Mouse (Mus musculus): ENCODE measurements at regions not wholly inside any gene's neighbourhood (a gene's known extent, or its start where the extent isn't known, plus 50 kb on each side); places are given as distances from the start of the nearest gene placed in this dataset.
A peak's percentile ranks its signal among the peaks of the same experiment; 100 is the strongest.

DNA sequence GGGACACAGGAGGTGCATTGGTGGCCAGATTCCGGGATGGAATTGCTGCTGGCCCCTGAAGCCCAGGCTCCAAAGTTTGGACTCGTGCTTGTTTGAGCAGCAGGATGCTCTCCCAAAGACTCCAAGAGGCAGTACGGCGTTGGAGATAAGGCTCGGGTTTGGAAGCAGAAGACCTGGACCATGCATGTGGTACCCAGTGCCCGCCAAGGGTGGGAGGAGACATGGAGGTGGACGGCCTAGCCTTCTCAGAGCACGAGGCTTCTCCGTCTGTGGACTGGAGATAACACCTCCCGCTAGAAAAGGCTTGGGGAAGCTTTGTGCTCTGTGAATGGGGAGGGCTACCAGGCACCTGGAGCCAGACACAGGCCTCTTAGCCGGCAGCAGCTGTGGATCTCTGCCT lies 271.7 kb downstream of the Rps6kc1 start:
- DNase-seq = no peak

DNA sequence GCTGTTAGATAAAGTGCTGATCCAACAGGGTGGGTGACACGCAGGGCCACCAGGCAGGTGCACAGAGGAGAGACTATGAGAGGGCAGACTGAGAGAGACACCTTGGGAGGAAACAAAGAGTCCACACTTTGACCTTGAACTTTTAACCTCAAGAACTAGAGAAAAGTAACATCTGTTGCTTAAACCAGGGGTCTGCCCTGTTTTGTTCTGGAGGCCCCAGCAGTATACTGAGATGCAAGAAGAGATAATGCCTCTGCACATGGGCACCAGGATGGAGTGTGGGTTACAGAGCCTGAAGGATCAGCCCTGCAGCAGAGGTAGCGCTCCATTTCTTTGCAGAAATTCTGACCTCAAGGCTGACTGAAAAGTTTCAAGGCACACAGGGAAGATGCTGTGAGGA lies 276.6 kb downstream of the Rps6kc1 start:
- DNase-seq = no peak

DNA sequence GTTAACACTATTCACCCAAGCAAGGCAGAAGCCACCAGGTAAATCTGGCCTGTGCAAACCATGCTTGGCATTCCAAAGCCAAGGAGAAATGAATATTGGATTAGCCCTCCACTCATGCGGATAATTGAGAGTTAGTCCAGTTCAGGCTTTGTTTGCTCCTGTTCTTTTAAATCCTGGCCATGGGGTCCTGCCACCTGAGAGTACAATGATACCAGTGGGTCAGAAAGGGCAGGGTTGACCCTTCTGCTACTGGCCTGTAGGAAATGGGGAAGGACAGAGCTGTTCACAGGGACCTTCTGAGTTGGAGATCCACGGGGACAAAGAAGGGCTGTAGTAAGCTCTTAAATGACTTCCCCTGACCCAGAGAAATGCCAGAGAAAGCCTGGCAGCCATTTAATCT lies 279.9 kb downstream of the Rps6kc1 start:
- no peak for DNase-seq

DNA sequence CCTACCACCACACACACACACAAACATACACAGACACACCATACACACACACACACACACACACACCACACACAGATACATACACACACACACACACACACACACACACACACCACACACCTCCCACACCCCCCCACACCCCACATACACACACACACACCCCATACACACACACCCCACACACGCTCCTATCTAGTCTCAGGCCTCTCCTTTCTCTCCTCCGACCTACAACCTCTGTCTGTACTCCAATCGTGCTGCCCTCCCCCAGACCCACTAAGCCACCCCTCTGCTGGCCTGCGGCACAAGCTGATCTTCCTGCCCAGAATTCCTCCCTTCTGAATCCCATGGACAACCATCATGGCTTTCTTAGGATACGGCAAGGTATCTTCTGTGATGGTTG lies 281.4 kb downstream of the Rps6kc1 start:
- DNase-seq = no peak

DNA sequence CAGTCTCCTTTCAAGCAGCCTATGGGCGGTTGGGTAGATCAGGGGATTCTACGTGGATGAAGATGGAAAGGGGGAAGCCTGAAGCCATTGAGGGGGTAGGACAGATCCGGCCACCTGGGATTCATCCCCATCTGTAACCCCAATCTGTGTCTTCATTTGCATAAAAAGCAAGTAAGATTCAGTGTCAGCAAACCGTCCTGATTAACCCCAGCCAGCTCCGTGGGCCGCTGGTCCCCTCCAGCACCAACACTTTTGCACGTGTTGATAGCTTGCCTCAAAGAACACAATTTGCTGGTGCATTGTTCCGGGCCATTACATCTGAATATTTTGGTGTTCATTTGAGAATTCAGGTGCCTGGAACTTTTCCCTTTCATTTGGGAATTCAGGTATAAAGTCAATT lies 287.7 kb downstream of the Rps6kc1 start:
- DNase-seq = no peak

DNA sequence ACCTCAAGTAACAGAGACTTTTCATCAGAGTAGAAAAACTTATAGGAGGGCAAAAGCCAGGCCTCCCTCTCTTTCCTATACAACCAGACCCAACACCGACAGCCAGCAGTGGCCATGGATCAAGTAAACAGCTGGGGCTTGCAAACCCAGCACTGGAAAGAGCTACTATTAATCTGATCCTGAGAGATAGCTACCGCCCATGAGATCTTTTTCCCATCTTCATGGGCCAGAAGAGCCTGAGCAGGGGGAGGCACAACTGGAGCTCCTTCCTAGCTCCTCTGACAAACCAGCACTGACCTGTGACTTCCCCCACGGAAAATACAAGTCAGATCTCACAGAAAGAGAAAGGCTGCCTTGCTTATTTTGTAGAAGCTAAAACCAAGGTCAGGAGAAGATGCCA lies 311.1 kb downstream of the Rps6kc1 start:
- no peak for DNase-seq

DNA sequence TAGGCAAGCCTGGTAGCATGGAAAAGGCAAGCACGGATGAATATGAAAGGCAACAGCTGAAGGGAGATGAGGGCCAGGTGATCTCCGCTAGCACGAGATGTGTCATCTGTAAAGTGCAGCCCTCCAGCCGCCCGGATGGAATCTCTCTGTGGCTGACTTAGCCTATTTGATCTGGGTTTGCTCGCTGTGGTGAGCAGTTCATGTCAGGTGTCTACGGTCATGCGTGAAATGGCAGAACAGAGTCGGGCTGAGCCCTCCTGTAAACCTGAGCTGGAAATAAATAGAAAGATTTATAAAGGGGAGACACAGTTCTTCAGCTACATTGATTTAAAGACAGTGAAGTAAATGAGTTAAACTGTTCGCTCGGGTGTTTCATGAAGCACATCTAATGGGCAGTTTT lies 311.9 kb downstream of the Rps6kc1 start:
- DNase-seq = no peak

DNA sequence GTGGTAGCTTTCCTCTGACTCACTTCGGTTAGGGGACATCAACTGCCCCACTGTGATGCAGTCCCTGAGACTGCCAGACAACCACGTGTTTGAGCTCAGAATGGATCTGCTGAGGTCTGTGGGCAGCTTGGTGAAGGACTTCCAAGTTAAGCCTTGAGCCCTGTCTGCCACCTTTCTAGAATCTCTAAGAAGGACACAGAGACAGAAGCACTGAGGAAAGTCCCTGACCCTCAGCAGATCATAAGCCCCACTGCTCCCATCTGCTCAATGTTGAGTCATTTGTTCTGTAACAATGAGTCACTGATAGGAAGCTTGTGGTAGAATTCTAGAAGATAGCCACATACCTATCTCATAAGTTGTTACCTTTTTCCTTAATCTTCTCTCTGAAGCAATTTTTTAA lies 315.4 kb downstream of the Rps6kc1 start:
- DNase-seq = no peak

DNA sequence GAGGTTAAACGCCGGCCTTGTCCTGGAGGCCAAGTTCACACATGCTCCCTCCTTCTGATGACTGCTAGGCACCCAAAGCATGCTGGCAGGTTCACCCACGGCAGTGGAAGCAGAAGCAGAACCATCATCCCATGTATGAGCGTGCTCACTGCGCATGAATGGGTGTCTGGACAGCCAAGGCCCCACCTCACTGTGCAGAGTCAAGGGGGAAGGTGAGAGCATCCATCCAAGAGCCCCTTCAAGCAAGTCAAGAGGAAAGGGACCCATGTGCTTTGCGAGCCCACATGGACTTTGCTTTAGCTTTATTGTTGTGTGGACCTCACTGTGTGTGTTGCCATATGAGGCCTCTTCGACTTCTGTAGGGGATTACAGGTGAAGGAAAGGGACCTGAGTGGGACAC lies 319.9 kb downstream of the Rps6kc1 start:
- DNase-seq = no peak

DNA sequence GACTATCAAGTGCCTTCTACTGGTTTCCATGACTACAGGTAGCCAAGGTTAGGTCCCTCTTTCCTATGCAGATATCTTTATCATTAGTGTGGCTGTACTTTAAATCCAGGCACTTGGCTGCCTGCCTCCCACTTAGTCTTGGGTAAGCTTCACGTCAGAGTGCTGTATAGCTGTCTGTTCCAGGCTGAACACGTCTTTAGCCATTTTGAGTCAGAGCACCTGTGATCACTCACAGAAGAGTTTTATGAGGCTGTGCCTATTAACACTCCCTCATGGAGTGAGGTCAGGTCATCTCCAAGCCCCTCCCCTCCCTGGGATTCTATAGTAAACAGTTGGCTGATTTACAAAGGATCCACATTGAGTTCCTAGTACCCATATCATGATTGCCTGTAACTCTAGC lies 322.0 kb downstream of the Rps6kc1 start:
- DNase-seq = no peak

DNA sequence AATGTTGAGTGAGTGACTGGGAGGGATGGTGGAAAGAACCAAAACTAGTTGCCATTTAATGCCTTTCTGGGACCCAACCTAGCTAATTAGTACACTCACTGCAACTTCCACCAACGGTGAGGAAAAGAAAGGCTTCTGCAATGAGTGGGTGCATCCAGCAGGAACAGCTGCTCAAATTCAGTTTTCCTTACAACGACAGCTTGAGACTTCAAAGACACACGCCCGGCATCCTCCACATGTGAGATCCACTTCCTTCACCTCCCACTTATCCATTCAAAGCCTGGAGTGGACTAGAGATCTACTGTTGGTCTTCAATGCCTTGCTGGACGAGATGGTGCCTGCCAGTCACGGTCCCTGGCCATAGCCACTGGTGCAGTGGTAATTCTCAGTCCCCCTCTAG lies 328.3 kb downstream of the Rps6kc1 start:
- no peak for DNase-seq

DNA sequence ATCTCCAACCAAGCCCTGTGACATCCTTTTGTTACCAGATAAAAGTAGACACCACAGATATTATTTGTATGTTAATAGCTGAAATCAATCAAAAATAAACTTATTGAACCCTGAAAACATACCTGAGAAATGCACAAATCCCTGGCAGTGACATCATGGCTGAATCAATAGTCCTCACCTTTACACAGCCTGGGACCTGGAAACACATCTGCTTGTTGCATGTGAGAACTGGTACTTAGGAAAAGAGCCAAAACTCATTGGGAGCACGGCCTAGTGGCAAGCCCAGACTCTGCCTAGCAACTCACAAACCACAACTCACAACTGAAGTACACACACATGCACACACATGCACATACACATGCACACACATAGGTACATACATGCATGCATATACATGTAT lies 330.9 kb downstream of the Rps6kc1 start:
- no peak for DNase-seq

DNA sequence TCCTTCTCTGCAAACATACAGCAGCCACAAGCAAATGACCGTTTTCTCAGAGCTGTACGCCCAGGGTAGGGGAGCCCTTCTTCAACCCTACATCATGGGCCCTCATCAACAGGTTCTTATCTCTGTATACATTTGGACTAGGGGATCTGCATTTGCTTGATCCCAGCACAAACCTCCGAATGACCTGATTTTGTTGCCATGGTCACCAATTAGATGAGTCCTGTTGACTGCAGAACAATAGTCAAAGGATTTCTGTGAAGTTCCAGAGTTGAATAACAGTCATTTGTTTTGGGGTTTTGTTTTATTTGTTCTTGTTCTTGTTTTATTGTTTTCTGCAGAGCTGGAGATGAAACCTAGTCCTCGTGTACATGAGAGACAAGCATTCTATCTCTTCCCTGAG lies 340.6 kb downstream of the Rps6kc1 start:
- DNase-seq = no peak

DNA sequence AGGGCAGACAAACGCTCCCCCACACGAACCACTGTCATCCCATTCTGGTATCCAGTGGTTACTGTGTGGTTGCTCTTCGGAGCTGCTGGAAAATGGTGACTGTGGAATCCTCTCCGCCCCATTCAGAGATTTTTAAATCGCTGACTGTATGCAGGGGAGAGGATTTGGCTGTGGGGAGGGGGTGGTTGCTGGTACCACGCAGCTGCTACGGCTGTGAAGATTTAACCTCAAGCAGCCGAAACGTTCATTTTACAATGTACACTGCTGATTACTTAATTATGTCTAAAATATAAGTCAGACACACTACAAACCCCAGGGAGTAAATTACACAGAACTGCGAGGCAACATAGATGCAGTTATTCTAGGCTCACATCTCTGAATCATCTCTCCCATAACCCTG lies 341.0 kb downstream of the Rps6kc1 start:
- DNase-seq = no peak

DNA sequence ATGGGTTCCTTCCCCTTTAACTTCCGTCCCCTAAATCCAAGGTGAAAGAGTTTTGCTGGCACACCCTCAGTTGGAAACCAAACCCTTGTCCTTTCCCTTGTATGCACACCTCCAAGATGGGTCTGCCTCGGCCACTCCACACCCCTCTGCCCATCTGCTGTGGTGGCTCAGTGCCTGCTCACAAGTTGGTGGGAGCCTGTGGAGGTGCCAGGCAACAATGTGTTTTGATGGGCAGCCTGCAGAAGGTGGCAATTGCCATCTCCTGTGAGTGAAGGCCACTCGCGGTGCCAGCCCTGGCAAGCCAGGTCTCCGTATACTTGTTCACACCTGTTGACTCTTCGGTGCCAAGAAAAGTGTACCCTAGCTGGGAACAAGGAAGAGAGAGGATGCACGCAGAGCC lies 344.8 kb downstream of the Rps6kc1 start:
- DNase-seq = peak; percentile 77 to 79

DNA sequence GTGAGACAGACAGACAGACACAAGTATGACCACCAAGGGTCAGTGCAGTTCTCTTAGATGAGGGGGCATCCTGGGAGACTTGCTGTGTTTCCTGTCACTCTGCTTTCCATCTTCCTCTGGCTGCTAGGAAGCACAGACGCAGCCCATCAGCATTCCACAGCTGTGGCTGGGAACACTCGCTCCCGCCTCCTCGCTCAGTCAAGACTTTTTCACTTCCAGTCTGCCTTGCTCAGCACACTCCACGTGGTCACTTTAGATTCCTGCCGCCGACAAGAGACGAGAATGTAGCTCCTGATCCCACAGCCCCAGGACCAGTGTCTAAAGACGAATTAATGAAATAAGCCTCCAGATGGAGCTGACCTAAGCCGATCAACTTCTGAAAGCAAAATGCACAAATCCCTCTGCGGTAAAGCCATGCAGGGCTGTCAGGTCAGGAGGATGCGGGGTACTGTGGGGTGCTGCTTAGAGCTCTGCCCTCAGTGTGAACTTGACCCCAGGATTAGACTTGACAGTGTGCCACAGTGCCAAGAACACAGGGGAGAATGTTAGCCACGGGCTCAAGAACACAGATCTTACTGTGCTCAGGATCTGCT lies 348.6 kb downstream of the Rps6kc1 start:
- no peak for DNase-seq

DNA sequence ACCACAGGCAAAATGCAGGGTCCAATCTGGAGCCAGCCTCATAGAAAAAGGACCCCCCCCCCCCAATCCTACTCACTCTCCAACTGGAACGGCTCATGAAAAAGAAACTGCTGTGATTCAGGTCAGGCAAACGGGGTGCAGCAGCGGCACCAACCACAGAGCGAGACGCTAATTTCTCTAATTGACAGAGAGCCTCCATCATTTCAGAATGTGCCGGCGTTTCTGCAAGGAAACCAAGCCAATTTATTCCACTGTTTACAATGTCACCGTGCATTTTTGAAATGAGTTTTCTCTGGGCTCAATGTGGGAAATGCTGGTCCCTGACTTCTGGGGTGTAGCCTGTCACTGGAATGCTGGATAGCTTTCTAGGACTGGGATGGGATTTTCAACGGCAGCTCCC lies 351.5 kb downstream of the Rps6kc1 start:
- no peak for DNase-seq

DNA sequence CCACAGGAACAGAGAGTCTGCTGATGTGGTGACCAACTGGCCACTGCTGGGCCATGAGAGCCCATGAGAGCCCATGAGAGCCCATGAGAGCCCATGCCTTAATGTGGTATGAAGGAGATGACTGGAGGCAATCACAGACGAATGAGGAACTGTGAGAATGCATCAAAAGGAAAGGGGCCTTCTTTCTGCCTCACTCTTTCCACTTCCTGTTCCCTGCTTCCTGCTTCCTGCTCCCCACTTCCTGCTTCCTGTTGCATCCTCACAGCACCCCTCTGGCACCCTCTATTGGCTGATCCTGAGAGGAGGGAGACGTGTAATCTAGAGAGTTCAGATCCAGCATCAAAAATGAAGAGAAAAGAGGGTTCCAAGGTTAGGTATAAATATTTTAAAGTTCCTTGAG lies 369.7 kb downstream of the Rps6kc1 start:
- DNase-seq = no peak

DNA sequence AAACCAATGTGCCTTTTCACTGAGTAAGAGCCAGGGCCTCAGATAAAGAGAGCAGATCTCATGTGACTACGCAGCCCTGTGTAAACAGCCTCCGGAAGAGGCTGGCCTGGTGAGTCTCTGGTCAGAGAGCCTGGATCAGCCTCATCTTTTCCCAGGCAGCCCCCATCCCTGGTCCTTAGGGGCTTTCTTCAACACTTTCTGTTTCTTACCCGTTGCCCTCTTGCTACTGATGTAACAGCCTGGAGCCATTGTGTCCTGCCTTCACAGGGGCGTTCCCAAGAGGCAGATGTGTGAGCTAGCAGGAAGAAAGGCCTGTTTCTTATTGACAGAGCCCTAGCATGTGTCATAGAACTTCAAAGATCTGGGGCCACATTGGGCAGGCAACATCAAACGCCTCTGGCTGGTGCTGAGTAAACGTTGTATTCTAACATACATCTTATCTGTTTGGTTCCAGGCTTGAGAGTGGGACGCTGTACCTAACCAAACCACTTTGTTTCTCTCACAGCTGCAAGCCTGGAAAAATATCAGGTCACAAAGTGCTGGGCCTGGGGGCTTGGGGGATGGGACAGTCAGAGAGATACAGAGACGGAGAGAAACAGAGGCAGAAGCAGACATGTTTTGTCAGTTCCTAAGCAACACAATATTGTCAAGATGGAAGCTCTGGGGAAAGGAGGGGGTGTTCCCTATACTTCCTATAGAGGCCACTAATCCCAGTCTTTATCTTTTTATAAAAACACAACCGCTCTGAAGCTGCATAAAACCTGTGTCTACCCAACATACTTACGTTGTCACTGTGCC lies 362.6 kb upstream of the Prox1 start:
- no peak for DNase-seq

DNA sequence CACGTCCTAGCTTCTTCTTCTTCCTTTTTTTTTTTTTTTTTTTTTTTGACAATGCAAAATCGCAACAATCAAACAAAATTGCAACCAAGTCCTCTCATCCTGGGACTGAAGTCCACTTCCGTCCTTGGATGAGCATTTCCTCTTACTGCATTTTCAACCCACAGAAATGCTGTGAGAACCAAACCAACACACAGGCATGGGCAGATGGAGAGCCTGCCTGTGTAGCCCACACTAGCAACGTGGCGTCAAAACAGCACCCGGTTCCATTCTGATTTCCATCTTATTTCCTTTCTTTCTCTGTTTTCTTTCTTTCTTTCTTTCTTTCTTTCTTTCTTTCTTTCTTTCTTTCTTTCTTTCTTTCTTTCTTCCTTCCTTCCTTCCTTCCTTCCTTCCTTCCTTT lies 360.7 kb upstream of the Prox1 start:
- DNase-seq = no peak

DNA sequence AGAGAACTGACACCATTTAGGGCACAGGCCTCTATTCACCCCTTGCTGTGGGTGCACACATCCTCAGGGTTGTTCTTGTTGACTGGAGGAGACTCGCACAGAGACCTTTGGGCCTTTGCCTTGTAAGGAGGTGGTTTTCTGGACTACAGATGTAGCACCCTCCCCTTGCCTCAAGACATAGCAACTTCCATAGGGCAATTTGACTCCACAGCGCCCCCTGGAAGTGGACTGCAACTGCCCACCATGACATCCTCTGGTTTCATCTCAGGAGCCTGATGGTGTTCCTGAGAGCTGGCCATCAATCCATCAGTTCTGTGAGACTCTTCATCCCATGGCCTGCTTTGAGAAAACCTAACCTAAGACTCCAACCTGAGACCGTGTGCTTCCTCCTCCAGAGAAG lies 359.6 kb upstream of the Prox1 start:
- DNase-seq = no peak

DNA sequence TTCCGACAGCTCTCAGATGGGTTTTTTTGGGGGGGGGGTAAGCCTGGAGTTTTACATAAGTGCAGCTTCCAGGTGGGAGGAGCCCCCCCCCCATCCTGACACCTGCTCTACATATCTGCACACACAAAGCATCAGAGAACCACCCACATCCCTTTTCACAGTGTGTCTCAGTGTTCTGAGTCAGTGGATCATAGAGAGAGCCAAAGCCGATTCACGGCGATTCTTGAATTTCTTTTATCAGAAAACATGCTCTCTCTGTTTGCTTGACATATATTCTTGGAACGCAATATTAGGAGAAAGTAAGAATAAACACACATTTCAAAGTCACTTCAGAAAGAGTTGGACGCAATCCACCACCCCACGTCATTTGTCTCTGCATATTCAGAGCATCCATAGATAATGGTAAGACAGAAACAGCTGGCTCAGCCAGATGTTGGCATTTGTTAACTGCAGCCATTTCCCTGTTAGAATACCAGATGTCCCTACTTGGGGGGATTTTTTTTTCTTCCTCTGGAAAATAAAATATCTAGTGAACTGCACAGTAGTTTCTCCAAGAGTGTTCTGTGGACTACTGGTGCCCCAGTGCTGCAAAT lies 357.1 kb upstream of the Prox1 start:
- no peak for DNase-seq

DNA sequence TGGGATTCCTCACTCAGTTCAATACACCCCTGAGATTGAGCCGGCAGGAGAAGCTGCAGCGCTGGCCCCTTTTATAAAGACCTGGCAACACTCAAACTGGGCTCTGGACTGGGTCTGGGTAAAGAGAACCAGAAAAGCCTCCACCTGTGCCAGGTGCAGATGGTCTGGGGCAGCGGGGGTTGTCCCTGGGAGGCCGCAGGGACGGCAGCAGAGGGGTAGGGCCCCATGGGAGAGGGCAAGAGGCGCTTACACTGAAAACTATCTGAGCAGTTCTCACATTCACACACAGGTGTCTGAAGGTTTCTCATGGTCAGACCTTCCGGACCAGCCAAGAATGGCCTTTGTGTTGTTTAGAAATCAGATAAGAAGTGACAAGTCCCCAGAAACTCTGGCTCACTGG lies 356.1 kb upstream of the Prox1 start:
- DNase-seq = no peak

DNA sequence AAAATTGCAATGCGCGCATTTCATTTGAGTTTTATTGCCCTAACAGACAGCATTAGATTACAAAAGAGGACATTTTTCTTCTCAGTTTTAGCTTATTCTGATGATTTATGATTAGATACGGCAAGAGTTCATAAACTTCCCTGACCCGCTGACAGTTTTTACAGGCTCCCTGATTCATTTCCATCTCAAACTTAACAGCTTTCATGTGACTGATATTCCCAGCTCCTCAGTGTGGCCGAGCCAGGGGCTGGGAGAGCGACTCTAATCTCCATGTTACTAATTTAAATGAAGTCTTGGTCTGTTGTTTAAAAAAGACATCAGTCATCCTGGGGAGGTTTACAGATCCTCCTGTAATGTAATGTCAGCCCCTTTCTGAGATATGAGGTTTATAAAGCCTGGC lies 355.5 kb upstream of the Prox1 start:
- DNase-seq = no peak

DNA sequence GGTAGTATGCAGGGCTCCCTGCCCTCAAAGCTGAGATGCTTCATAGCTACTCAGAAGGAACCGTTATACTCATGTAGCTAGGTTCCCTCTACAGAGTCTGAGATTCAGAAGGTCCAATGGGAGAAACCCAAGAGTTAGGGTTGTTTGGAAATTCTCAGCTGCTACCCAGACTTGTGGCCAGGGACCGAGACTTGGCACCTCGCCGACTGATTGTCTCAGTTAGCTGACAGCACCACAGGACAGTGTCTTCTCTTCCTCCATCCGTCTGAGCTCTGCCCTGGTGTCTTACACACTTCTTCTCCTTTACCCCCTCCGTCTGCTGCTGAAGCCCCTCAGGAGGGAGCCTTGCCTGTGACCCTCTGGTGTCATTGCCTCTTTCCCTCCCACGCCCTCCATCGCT lies 329.6 kb upstream of the Prox1 start:
- DNase-seq = no peak

Measured in cerebellum, adult 18-20 months (tissue).